Mouse (Mus musculus) spleen, adult 2 months (tissue): ENCODE measurements around the gene Ss18l2. TPM values are rescaled to one million over a fixed set of nuclear protein-coding genes. Genes with fewer than 3 reads are reported as not detected.

Experiments
- DNase-seq, 2 experiments: peaks; one replicate each; pipeline versions ENCODE4 v3.0.0 to v3.0.0-alpha.2; 2012 to 2021; ENCODE audit warnings: low spot score in 2 of 2, low read depth in 1 of 2
- H3K27ac ChIP-seq: fragments of 200-500 bp; 2 replicates; pipeline ENCODE4 v1.5.1; 2012; ENCODE audit warnings: low read length, inconsistent platforms; ENCODE audit not compliant: insufficient read depth
- H3K27me3 ChIP-seq: fragments of 200-500 bp; 2 replicates; pipeline ENCODE4 v1.6.1; 2012; ENCODE audit warnings: mild to moderate bottlenecking, moderate library complexity, low read length, inconsistent platforms; ENCODE audit not compliant: control insufficient read depth, insufficient read depth
- H3K36me3 ChIP-seq: fragments of 200-500 bp; 2 replicates; pipeline ENCODE4 v1.6.1; 2012; ENCODE audit warnings: mild to moderate bottlenecking, low read length, inconsistent platforms; ENCODE audit not compliant: control insufficient read depth, insufficient read depth
- H3K4me1 ChIP-seq: fragments of 200-500 bp; 2 replicates; pipeline ENCODE4 v1.6.1; 2011; ENCODE audit warnings: inconsistent platforms; ENCODE audit not compliant: control insufficient read depth, insufficient read depth, insufficient read length
- H3K4me3 ChIP-seq: fragments of 200-500 bp; 2 replicates; pipeline ENCODE4 v1.5.1; 2011; ENCODE audit warnings: mild to moderate bottlenecking, inconsistent platforms; ENCODE audit not compliant: insufficient read depth, insufficient read length; ENCODE audit errors: extremely low read depth
- CTCF ChIP-seq: fragments of 200-500 bp; IDR thresholded peaks from 2 replicates; pipeline ENCODE4 v1.5.1; 2011; ENCODE audit warnings: mild to moderate bottlenecking, inconsistent platforms; ENCODE audit not compliant: insufficient read depth, insufficient read length, insufficient replicate concordance; ENCODE audit errors: extremely low read depth
- POLR2A ChIP-seq: fragments of 200-500 bp; IDR thresholded peaks from 2 replicates; pipeline ENCODE4 v1.6.1; 2011; ENCODE audit warnings: low read depth, low read length, inconsistent platforms
- WGBS: fragments of 180-500 bp; shearing (Covaris S2); methylation state at CpG from one replicate; pipeline ENCODE4 v1.1.7; 2018; 5-methylcytosine and 5-hydroxymethylcytosine counted together
- polyA plus RNA-seq: library from polyadenylated mRNA; depleted of rRNA; stranded (reverse); fragments of >200 nt; gene quantifications from 2 replicates; pipeline ENCODE4 v1.2.3, GENCODE M21; 2012; rRNA removed

Gene Ss18l2
- polyA plus RNA-seq, 1 experiment: 5.8 TPM

DNA sequence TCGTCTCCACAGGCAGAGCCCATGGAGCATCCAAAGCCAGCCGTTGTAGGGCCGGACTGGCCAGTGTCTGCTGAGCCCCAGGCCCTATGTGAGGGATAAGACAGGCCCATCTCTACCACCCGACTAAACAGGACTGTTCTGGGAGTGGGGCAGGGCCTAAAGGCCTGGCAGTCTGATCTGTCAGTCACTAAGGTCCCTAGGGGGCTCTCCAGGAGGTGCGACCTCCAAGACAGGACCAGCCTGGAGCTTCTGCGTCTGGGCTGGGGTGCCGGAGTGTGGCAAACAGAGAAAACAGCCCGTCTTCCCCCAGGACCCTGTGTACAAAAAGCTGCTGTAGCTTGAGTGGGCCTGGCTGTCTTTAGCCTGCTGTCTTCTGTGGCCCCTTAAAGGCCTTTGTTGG lies 51.7 kb downstream of the Ss18l2 start:
- WGBS: 77% methylated on average over 8 of the region's 8 CpGs
- no peak overlapping the region for H3K4me3 ChIP-seq
- H3K36me3 ChIP-seq: no peaks in the 10 kb centered on the region
- H3K27ac ChIP-seq: no peak overlapping the region
- H3K4me1 ChIP-seq: peaks cover 12% of the 10 kb centered on the region
- no peak for TF ChIP-seq CTCF
- TF ChIP-seq POLR2A: no peak
- DNase-seq: no peak
- peaks cover 19% of the 10 kb centered on the region for H3K27me3 ChIP-seq

- DNase-seq: no peak
- H3K27me3 ChIP-seq: peaks cover 19% of the 10 kb centered on the region
- H3K36me3 ChIP-seq: no peaks in the 10 kb centered on the region
- 82% methylated on average over 10 of the region's 10 CpGs for WGBS
- no peak overlapping the region for H3K4me3 ChIP-seq
- TF ChIP-seq POLR2A: no peak
- TF ChIP-seq CTCF: no peak
- H3K27ac ChIP-seq: no peak overlapping the region
- H3K4me1 ChIP-seq: peaks cover 12% of the 10 kb centered on the region
Measured at GRCm38 (mm10) chr9:121762248-121762647, 52.1 kb downstream of the Ss18l2 start.

GRCm38 (mm10) chr9:121762761-121763160 lies 52.6 kb downstream of the Ss18l2 start:
- TF ChIP-seq CTCF (no peak), POLR2A (no peak)
- H3K27me3 ChIP-seq: peaks cover 19% of the 10 kb centered on the region
- H3K4me1 ChIP-seq: peaks cover 12% of the 10 kb centered on the region
- DNase-seq: no peak
- H3K4me3 ChIP-seq: no peak overlapping the region
- no peaks in the 10 kb centered on the region for H3K36me3 ChIP-seq
- H3K27ac ChIP-seq: no peak overlapping the region
- 95% methylated on average over 25 of the region's 25 CpGs for WGBS

Other genes starting within 250 kb of the Ss18l2 start
- gene Cck, start 214.6 kb upstream of the Ss18l2 start, polyA plus RNA-seq: not detected in 2 replicates
- 0.11 TPM in 1 of 2 replicates, not detected in the other for gene Lyzl4, start 68.2 kb upstream of the Ss18l2 start, polyA plus RNA-seq
- 7.2 and 8.0 TPM in 2 replicates for gene Vipr1, start 67.6 kb upstream of the Ss18l2 start, polyA plus RNA-seq
- 10.0 and 12.0 TPM in 2 replicates for gene Sec22c, start 4.8 kb upstream of the Ss18l2 start, polyA plus RNA-seq
- 36.6 and 38.7 TPM in 2 replicates for gene Nktr, start 8.8 kb downstream of the Ss18l2 start, polyA plus RNA-seq
- gene Zfp651, start 49.0 kb downstream of the Ss18l2 start, polyA plus RNA-seq: 3.7 and 4.7 TPM in 2 replicates
- gene Klhl40, start 67.3 kb downstream of the Ss18l2 start, polyA plus RNA-seq: not detected in 2 replicates
- gene Hhatl, start 82.2 kb downstream of the Ss18l2 start, polyA plus RNA-seq: 0.19 TPM in 1 of 2 replicates, not detected in the other
- gene Ccdc13, start 129.1 kb downstream of the Ss18l2 start, polyA plus RNA-seq: not detected in 2 replicates
- 3.4 and 4.1 TPM in 2 replicates for gene Higd1a, start 148.0 kb downstream of the Ss18l2 start, polyA plus RNA-seq
- gene Ackr2, start 188.0 kb downstream of the Ss18l2 start, polyA plus RNA-seq: 15.9 and 16.7 TPM in 2 replicates
- 0.12 and 0.25 TPM in 2 replicates for gene Cyp8b1, start 206.0 kb downstream of the Ss18l2 start, polyA plus RNA-seq
- gene Fam198a, start 240.7 kb downstream of the Ss18l2 start, polyA plus RNA-seq: 0.28 and 0.31 TPM in 2 replicates